Mouse (Mus musculus) midbrain, embryonic 14.5 days (tissue): ENCODE results near the gene Olfr223. TPM values are rescaled to one million over a fixed set of nuclear protein-coding genes. Genes with fewer than 3 reads are reported as not detected.
A peak's percentile ranks its signal among the peaks of the same experiment; 100 is the strongest.

ENCODE experiments used
- ATAC-seq: fragments of 200-750 bp; cut with Nextera tagmentation; 2 replicates; pipeline ENCODE4 v1.8.0; 2017; ENCODE audit warnings: moderate number of reproducible peaks, moderate library complexity; ENCODE audit not compliant: low FRiP score, low TSS enrichment
- DNase-seq: peaks from one replicate; pipeline ENCODE4 v3.0.0-alpha.2; 2015
- H3K27ac ChIP-seq: fragments of 300-500 bp; sonication (generic); replicated peaks from 2 replicates; pipeline ENCODE4 v1.5.1; 2014; ENCODE audit warnings: mild to moderate bottlenecking, low read depth, low read length, moderate library complexity
- H3K27me3 ChIP-seq: fragments of 300-500 bp; sonication (generic); 2 replicates; pipeline ENCODE4 v1.6.1; 2014; ENCODE audit warnings: low read length, control low read depth, mixed read lengths; ENCODE audit not compliant: control insufficient read depth, insufficient read depth
- H3K36me3 ChIP-seq: fragments of 300-500 bp; sonication (generic); 2 replicates; pipeline ENCODE4 v1.6.1; 2014; ENCODE audit warnings: low read length, control low read depth; ENCODE audit not compliant: control insufficient read depth, insufficient read depth
- H3K4me1 ChIP-seq: fragments of 300-500 bp; sonication (generic); 2 replicates; pipeline ENCODE4 v1.6.1; 2014; ENCODE audit warnings: mild to moderate bottlenecking, antibody characterized with exemption, low read length, control low read depth; ENCODE audit not compliant: control insufficient read depth, insufficient read depth
- H3K4me2 ChIP-seq: fragments of 300-500 bp; sonication (generic); 2 replicates; pipeline ENCODE4 v1.6.1; 2014; ENCODE audit warnings: mild to moderate bottlenecking, low read length, moderate library complexity
- H3K4me3 ChIP-seq: fragments of 300-500 bp; sonication (generic); replicated peaks from 2 replicates; pipeline ENCODE4 v1.5.1; 2014; ENCODE audit warnings: low read depth, low read length
- H3K9ac ChIP-seq: fragments of 300-500 bp; sonication (generic); replicated peaks from 2 replicates; pipeline ENCODE4 v1.6.1; 2014; ENCODE audit warnings: mild to moderate bottlenecking, low read length, moderate library complexity
- H3K9me3 ChIP-seq: fragments of 300-500 bp; sonication (generic); 2 replicates; pipeline ENCODE4 v1.6.1; 2016; ENCODE audit warnings: low read length, control low read depth, mixed read lengths; ENCODE audit not compliant: control insufficient read depth
- WGBS: fragments of 180-500 bp; shearing (Covaris S2); extraction: QIAGEN DNeasy Blood & Tissue Kit; methylation state at CpG from one replicate; pipeline ENCODE4 v1.1.7; 2014; 5-methylcytosine and 5-hydroxymethylcytosine counted together
- polyA plus RNA-seq: library from polyadenylated mRNA; unstranded; fragments of >200 nt; fragmentation: Nextera tagmentation; extraction: Ambion mirVana; gene quantifications from 2 replicates; pipeline ENCODE4 v1.2.1, GENCODE M21; 2014

Olfr223 gene
- polyA plus RNA-seq, 1 experiment from 2014 or later = not detected

DNA sequence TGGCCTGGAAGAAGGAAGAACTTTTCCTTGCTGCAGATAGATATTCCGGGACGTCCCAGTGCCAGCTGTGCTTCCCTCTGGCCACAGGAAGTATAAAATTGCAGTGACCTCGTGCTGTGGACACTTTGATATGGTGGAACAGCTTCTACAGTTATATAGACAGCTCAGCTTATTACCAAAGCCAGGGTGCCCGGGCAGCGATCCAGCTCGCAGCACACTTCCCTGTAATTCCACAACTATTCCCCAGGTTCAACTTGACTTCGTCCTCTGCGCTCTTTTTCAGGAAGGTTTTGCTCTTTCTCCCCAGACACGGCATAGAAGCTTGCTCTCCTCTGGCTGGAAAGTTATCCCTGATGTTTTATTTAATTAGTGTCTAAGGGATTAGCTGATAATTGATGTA is 17.4 kb downstream of the Olfr223 start:
- WGBS = 72% methylated on average over 9 of the region's 9 CpGs
- Histone ChIP-seq H3K4me2 (no peak overlapping the region), H3K9ac (no peak overlapping the region), H3K27me3 (no peaks in the 10 kb centered on the region), H3K27ac (no peak overlapping the region), H3K9me3 (no peaks in the 10 kb centered on the region), H3K4me3 (no peak overlapping the region), H3K36me3 (no peaks in the 10 kb centered on the region), H3K4me1 (no peaks in the 10 kb centered on the region)
- DNase-seq (no peak), ATAC-seq (no peak)

GRCm38 (mm10) chr11:59569306-59569705 is 23.8 kb downstream of the Olfr223 start:
- Histone ChIP-seq H3K9ac (no peak overlapping the region), H3K4me1 (no peaks in the 10 kb centered on the region), H3K4me3 (no peak overlapping the region), H3K9me3 (no peaks in the 10 kb centered on the region), H3K36me3 (no peaks in the 10 kb centered on the region), H3K27ac (no peak overlapping the region), H3K4me2 (no peak overlapping the region), H3K27me3 (no peaks in the 10 kb centered on the region)
- DNase-seq (peak; percentile 30), ATAC-seq (no peak)
- 69% methylated on average over 3 of the region's 3 CpGs for WGBS

GRCm38 (mm10) chr11:59562837-59563236 is 30.3 kb downstream of the Olfr223 start:
- DNase-seq = no peak
- no peak for ATAC-seq
- Histone ChIP-seq H3K4me3 (no peak overlapping the region), H3K4me1 (no peaks in the 10 kb centered on the region), H3K27me3 (no peaks in the 10 kb centered on the region), H3K9ac (no peak overlapping the region), H3K4me2 (no peak overlapping the region), H3K36me3 (no peaks in the 10 kb centered on the region), H3K27ac (no peak overlapping the region), H3K9me3 (no peaks in the 10 kb centered on the region)
- WGBS = 70% methylated on average over 9 of the region's 9 CpGs

DNA sequence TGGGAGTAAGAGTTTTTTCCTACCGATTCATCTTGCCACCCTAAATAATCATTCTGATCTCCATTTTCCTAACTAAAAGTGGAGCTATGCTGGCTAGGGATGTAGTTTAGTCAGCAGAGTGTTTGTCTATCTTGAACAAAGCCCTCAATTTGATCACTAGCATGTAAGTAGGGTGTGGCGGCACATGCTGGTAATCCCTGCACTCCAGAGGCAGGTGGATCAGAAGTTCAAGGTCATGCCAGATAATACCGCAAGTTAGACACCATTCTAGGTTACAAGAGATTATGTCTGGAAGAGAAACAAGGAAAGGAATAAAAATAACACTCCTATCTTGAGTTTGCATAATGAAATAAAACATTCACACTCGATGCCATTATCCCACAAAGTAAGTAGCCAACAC is 30.8 kb downstream of the Olfr223 start:
- no peak overlapping the region for H3K27ac ChIP-seq
- H3K27me3 ChIP-seq = no peaks in the 10 kb centered on the region
- no peaks in the 10 kb centered on the region for H3K4me1 ChIP-seq
- no peak overlapping the region for H3K9ac ChIP-seq
- DNase-seq (no peak), ATAC-seq (no peak)
- H3K4me3 ChIP-seq = no peak overlapping the region
- no peaks in the 10 kb centered on the region for H3K36me3 ChIP-seq
- no peak overlapping the region for H3K4me2 ChIP-seq
- WGBS = 95% methylated on average over 4 of the region's 4 CpGs
- no peaks in the 10 kb centered on the region for H3K9me3 ChIP-seq

GRCm38 (mm10) chr11:59560906-59561305 is 32.2 kb downstream of the Olfr223 start:
- Histone ChIP-seq H3K27ac (no peak overlapping the region), H3K27me3 (no peaks in the 10 kb centered on the region), H3K9me3 (no peaks in the 10 kb centered on the region), H3K4me2 (no peak overlapping the region), H3K4me1 (no peaks in the 10 kb centered on the region), H3K36me3 (no peaks in the 10 kb centered on the region), H3K4me3 (no peak overlapping the region), H3K9ac (no peak overlapping the region)
- DNase-seq = no peak
- no peak for ATAC-seq
- 75% methylated on average over 3 of the region's 3 CpGs for WGBS

GRCm38 (mm10) chr11:59554535-59554934 is 38.6 kb downstream of the Olfr223 start:
- H3K4me2 ChIP-seq = no peak overlapping the region
- 81% methylated on average over 8 of the region's 8 CpGs for WGBS
- ATAC-seq = no peak

DNA sequence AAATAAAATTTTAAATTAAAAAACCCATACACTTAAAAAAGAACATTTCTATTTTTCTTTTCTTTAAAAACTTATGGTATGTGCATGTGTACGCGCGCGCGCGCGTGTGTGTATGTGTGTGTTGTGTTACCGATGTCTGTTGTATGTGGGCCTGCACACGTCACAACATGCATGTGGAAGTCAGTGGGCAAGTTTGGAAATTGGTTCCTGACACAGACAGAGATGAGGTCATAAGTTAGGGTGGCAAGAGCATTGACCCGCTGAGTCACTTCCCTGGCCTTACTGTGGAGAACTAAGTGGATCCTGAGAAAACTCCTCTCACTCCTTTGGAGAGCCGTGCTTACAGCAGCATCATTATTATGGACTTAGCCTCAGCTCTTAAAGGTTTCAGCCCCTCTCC is 39.0 kb downstream of the Olfr223 start:
- no peak for ATAC-seq
- no peak for DNase-seq
- Histone ChIP-seq H3K4me2 (no peak overlapping the region), H3K9ac (no peak overlapping the region), H3K9me3 (no peaks in the 10 kb centered on the region), H3K27ac (no peak overlapping the region), H3K4me1 (no peaks in the 10 kb centered on the region), H3K27me3 (no peaks in the 10 kb centered on the region), H3K4me3 (no peak overlapping the region), H3K36me3 (no peaks in the 10 kb centered on the region)
- WGBS = 93% methylated on average over 11 of the region's 11 CpGs

More at GRCm38 (mm10) chr11:59554535-59554934, 38.6 kb downstream of the Olfr223 start:
- H3K27me3 ChIP-seq = no peaks in the 10 kb centered on the region
- H3K36me3 ChIP-seq = no peaks in the 10 kb centered on the region
- no peak overlapping the region for H3K27ac ChIP-seq
- H3K4me1 ChIP-seq = no peaks in the 10 kb centered on the region
- no peak overlapping the region for H3K4me3 ChIP-seq
- H3K9ac ChIP-seq = no peak overlapping the region
- no peaks in the 10 kb centered on the region for H3K9me3 ChIP-seq
- no peak for DNase-seq

DNA sequence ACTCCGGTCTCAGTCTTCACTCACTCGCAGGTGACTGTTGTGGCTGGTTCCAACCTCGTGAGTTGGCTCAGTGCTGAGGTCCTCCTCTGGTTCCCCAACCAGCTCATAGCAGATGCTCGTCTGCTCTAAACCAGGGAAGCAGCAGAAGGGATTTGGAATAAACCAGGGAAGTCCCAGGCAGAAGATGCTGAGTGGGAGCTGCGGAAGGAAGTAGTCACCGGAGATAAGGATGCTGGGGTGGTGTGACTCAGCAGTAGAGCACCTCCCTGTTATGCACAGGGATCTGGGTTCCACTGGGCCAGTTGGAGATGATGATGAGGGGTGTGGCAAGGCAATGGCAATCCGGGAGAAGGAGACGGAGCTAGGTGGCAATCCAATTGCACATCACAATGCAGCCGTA is 49.1 kb downstream of the Olfr223 start:
- Histone ChIP-seq H3K36me3 (no peaks in the 10 kb centered on the region), H3K27ac (no peak overlapping the region), H3K9me3 (no peaks in the 10 kb centered on the region), H3K9ac (no peak overlapping the region), H3K4me3 (no peak overlapping the region), H3K4me1 (no peaks in the 10 kb centered on the region), H3K27me3 (no peaks in the 10 kb centered on the region), H3K4me2 (no peak overlapping the region)
- DNase-seq = no peak
- ATAC-seq = no peak
- WGBS = 90% methylated on average over 9 of the region's 9 CpGs

DNA sequence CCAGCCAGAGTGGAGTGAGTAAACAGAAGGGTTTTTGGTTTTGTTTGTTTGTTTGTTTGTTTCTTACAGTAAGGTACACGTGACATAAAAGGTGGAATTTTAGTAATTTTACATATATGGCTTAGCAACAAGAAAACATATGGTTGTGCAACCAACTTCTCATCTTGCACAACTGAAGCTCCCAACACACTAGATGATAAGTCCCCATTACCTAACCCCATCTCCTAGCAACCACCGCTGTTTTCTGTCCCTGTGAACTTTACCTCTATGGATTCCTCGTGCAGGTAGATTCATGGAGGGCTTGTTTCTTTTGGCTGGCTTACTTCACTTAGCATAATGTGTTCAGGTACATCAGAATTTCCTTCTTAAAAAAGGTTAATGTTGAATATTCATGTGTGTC is 49.7 kb downstream of the Olfr223 start:
- 90% methylated on average over 3 of the region's 3 CpGs for WGBS
- no peak overlapping the region for H3K9ac ChIP-seq
- no peaks in the 10 kb centered on the region for H3K27me3 ChIP-seq
- H3K9me3 ChIP-seq = no peaks in the 10 kb centered on the region
- ATAC-seq (no peak), DNase-seq (no peak)
- H3K27ac ChIP-seq = no peak overlapping the region
- no peak overlapping the region for H3K4me2 ChIP-seq
- H3K36me3 ChIP-seq = no peaks in the 10 kb centered on the region
- H3K4me1 ChIP-seq = 0 out of 2 replicates have a peak, but pooled peaks cover 2% of the 10 kb centered on the region
- no peak overlapping the region for H3K4me3 ChIP-seq
